Mouse (Mus musculus) left cerebral cortex, adult 9 months (tissue): Measurements from ENCODE around the gene Orai1.

Experiments
- DNase-seq, 2 experiments: peaks; one replicate each; pipeline ENCODE4 v3.0.0; 2022; ENCODE audit warnings: low spot score in 2 of 2

The Orai1 gene

GRCm38 (mm10) chr5:123067395-123067995 lies 52.6 kb downstream of the Orai1 start:
- DNase-seq: no peak

- no peak for DNase-seq
Observed at GRCm38 (mm10) chr5:123068115-123068514, 53.2 kb downstream of the Orai1 start, which contains the start of gene Tmem120b. Tmem120b (plus strand) TSS chr5:123068415.

- DNase-seq: no peak
Observed at GRCm38 (mm10) chr5:123068714-123069113, 53.8 kb downstream of the Orai1 start.

- peak; percentile 79 to 91 for DNase-seq
Observed at GRCm38 (mm10) chr5:123075576-123076418, 60.9 kb downstream of the Orai1 start.

- DNase-seq: no peak
Observed at GRCm38 (mm10) chr5:123076419-123077281, 61.8 kb downstream of the Orai1 start.

- DNase-seq: no peak
Observed at GRCm38 (mm10) chr5:123079568-123079967, 64.7 kb downstream of the Orai1 start.

- no peak for DNase-seq
Observed at GRCm38 (mm10) chr5:123080041-123080440, 65.2 kb downstream of the Orai1 start.
